Mouse (Mus musculus) liver, adult (tissue): ENCODE results near the gene Cd247.

ENCODE experiments used
- GATA4 ChIP-seq: IDR thresholded peaks from 2 replicates; pipeline ENCODE4 v1.6.1; 2014; ENCODE audit warnings: mild to moderate bottlenecking, low read length; ENCODE audit not compliant: insufficient replicate concordance

Cd247 gene

GRCm38 (mm10) chr1:165801709-165802310 is 13.3 kb downstream of the Cd247 start:
- no peak for TF ChIP-seq GATA4

- no peak for TF ChIP-seq GATA4
Measured at GRCm38 (mm10) chr1:165803107-165803506, 14.6 kb downstream of the Cd247 start.

GRCm38 (mm10) chr1:165804133-165804532 is 15.7 kb downstream of the Cd247 start:
- no peak for TF ChIP-seq GATA4

- no peak for TF ChIP-seq GATA4
Measured at GRCm38 (mm10) chr1:165810633-165811032, 22.2 kb downstream of the Cd247 start.

- no peak for TF ChIP-seq GATA4
Measured at GRCm38 (mm10) chr1:165811170-165811569, 22.7 kb downstream of the Cd247 start.

- TF ChIP-seq GATA4: no peak
Measured at GRCm38 (mm10) chr1:165812775-165813174, 24.3 kb downstream of the Cd247 start.

- TF ChIP-seq GATA4: no peak
Measured at GRCm38 (mm10) chr1:165814116-165814515, 25.6 kb downstream of the Cd247 start.

- no peak for TF ChIP-seq GATA4
Measured at GRCm38 (mm10) chr1:165814521-165815278, 26.2 kb downstream of the Cd247 start.

- no peak for TF ChIP-seq GATA4
Measured at GRCm38 (mm10) chr1:165816391-165816790, 27.9 kb downstream of the Cd247 start.

GRCm38 (mm10) chr1:165817264-165817663 is 28.8 kb downstream of the Cd247 start:
- no peak for TF ChIP-seq GATA4

- TF ChIP-seq GATA4: no peak
Measured at GRCm38 (mm10) chr1:165818145-165818860, 29.8 kb downstream of the Cd247 start.

GRCm38 (mm10) chr1:165819147-165819546 is 30.7 kb downstream of the Cd247 start:
- no peak for TF ChIP-seq GATA4

- no peak for TF ChIP-seq GATA4
Measured at GRCm38 (mm10) chr1:165822031-165822430, 33.5 kb downstream of the Cd247 start.

- no peak for TF ChIP-seq GATA4
Measured at GRCm38 (mm10) chr1:165828173-165828572, 39.7 kb downstream of the Cd247 start.

- no peak for TF ChIP-seq GATA4
Measured at GRCm38 (mm10) chr1:165828615-165829014, 40.1 kb downstream of the Cd247 start.

GRCm38 (mm10) chr1:165829890-165830289 is 41.4 kb downstream of the Cd247 start:
- TF ChIP-seq GATA4: no peak
